ENCODE assay signal across 25 mouse cellular contexts in the genomic region with DNA sequence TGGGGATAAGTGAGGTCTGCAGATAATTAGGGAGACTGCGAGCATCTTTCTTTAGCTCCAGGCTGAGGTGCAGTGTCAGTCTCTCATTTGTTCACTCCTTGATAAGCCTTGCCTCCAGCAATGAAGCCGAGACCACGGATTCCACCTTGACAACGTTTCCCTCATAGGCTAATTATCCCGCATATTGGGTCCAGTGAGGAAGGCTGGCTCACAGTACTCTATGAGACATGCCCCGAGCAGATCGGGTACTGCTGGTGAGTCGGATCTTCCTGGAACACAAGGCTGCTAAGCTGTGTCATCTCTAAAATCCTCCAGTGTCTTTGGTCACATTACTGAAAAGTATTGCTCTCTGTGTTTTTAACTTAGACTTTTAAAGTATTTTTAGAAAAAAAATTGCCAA.
"Had no signal": no experiment of that assay in that cellular context is flagged by ENCODE, and none has a peak within 500 bp of the region (broad histone marks: within the 10 kb centered on the region; RNA-seq: fewer than 3 reads in every experiment).

No protein-coding gene starts in this region.

- H3K9me3 ChIP-seq: heart, embryonic 13.5 days; heart, embryonic 15.5 days; hindbrain, embryonic 13.5 days; hindbrain, embryonic 15.5 days; kidney, embryonic 15.5 days; limb, embryonic 10.5 days; limb, embryonic 12.5 days had no signal

- H3K4me2 ChIP-seq: heart, embryonic 11.5 days; heart, embryonic 13.5 days; heart, embryonic 15.5 days; hindbrain, embryonic 13.5 days; hindbrain, embryonic 15.5 days; kidney, embryonic 15.5 days; limb, embryonic 12.5 days; liver, embryonic 11.5 days had no signal

- DNase-seq: gastrocnemius, postnatal 14 days; gastrocnemius, postnatal 36 days; heart, adult 2 months; heart, postnatal 14 days; heart, postnatal 36 days; kidney, adult 11 months; kidney, adult 2 months; kidney, adult 9 months; kidney, postnatal 10 days; kidney, postnatal 25 days; kidney, postnatal 4 days; liver had no signal

- H3K36me3 ChIP-seq: heart, embryonic 13.5 days; heart, embryonic 15.5 days; hindbrain, embryonic 13.5 days; hindbrain, embryonic 15.5 days; kidney, embryonic 15.5 days; limb, embryonic 10.5 days; limb, embryonic 12.5 days had no signal

- H3K9ac ChIP-seq: heart, embryonic 13.5 days; heart, embryonic 15.5 days; hindbrain, embryonic 13.5 days; hindbrain, embryonic 15.5 days; kidney, embryonic 15.5 days; limb, embryonic 12.5 days had no signal

- H3K27ac ChIP-seq: hindbrain, postnatal 0 days; kidney, embryonic 15.5 days; layer of hippocampus, adult 2 months; left cerebral cortex, adult 2 months; limb, embryonic 10.5 days; limb, embryonic 12.5 days had no signal

- ATAC-seq: hindbrain, postnatal 0 days; intestine, embryonic 16.5 days had no signal

- H3K4me3 ChIP-seq: heart, adult 2 months; heart, embryonic 13.5 days; heart, embryonic 15.5 days; hindbrain, embryonic 13.5 days; hindbrain, embryonic 15.5 days; kidney, embryonic 15.5 days; layer of hippocampus, adult 2 months; left cerebral cortex, adult 2 months; limb, embryonic 10.5 days; limb, embryonic 12.5 days had no signal

- H3K27me3 ChIP-seq: heart, embryonic 13.5 days; heart, embryonic 15.5 days; hindbrain, embryonic 13.5 days; hindbrain, embryonic 15.5 days; kidney, embryonic 15.5 days had no signal
